Mouse (Mus musculus) kidney, postnatal 36 days (tissue): ENCODE data around the gene Gm13277.
"Not testable (repeated sequence)": the region's sequence is repeated elsewhere in the genome, so short reads cannot be mapped to it uniquely, and the experiment has no call there.

ENCODE experiments used
- DNase-seq, 2 experiments: peaks; one replicate each; pipeline ENCODE4 v3.0.0; 2021 to 2022; ENCODE audit warnings: mixed read lengths in 2 of 2

Gene Gm13277

DNA sequence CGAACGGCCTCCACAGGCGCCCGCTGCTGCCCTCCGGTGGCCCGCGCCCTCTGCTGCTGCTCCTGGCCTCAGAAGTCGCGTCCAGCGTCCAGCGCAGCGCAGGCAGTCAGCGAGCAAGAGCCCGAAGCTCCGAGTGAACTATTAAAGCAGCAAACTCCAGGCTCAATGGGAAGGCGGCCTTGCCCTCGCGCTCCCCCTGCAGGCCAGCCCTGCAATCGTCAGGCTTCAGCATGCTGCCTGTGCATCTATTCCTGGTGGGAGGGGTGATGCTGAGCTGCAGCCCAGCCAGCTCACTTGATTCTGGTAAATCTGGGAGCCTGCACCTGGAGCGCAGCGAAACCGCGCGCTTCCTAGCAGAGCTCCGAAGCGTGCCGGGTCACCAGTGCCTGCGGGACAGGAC is at the start of gene Gm13277:
Gm13277 (plus strand) TSS at position 231 of the 400 bp plus-strand sequence.
- DNase-seq: peak; percentile 77

DNA sequence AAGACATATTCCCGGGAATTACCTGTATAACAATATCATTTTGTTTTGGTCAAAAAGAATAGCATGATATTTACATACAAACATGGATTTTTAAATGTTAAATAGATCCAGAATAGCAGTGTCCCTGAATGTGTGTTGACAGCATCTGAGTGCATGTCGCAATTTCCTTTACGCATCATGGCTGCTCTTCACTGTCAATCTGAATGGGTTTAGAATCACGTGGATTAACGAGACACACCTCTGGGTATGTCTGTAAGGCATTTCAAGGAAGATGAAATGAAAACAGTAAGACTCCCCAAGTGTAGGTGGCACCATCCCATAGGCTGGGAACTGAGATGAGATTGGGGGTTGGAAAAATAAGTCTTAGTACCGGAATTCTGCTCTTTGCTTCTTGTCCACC is 49.4 kb upstream of the Gm13277 start:
- DNase-seq: no peak

GRCm38 (mm10) chr4:88741426-88741825 is 47.0 kb upstream of the Gm13277 start:
- no peak for DNase-seq

DNA sequence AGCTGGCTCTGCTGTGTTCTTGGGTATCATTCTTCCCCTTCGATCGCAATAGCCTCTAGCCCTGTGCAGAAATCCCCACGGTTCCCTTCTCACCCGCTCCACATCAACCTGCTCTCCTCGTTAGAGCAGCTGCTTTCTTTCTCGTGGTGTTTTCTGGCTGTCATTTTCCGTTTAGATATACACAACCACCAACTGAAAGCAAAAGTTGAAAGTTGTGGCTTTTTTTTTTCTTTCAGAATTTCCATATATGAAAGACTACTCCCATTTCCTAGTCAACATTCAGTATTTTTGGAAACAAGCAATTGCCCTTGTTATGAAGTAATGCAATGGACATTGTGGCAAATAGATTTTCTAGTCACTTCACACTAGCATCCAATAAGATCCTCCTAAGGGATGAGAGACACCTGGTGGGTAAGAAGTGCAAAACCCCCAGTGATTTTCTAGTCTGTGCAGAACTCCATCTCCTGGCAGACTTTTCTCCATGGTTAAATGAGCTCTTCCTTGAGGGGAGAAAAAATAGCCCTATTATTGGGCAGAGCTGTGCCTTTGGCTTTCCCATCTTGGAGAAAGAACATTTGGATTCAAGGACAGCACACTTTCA is 45.6 kb upstream of the Gm13277 start:
- DNase-seq: no peak

DNA sequence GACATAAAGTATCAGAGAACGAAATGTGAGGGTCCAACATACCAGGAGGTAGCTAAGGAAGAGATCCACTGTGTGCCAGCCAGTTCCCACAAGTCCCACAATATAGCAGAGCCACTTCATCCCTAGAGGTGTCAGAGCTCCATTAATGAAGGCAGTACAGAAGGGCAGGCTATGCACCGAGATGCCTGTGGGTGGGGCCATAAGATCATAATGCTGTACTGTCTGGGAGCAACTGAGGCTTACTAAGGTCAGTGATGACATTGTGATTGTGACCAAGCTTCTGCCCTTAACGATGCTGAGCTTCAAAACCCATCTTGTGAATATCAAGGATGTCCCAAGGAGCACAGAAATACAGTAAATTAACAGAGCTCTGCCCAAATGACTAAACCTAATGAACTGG is 44.2 kb upstream of the Gm13277 start:
- DNase-seq: no peak

DNA sequence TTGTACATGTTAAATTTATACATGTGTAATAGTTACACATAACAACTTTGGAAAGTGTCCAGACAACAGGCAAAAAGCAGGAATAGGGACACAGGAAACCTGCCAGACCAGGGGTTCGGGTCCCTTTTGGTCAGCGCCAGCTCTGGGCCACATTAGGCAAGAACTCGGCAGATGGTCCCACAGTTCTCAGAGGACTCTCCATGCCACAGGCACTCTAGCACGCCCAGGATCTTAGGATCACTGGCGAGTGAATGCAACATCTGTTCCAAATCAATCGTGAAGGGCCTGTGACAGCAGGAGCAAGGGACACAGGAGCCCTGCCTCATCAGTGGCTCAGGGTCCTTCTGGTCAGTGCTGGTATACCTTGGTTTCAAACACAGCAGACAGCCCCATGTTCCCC is 38.5 kb upstream of the Gm13277 start:
- DNase-seq: no peak

DNA sequence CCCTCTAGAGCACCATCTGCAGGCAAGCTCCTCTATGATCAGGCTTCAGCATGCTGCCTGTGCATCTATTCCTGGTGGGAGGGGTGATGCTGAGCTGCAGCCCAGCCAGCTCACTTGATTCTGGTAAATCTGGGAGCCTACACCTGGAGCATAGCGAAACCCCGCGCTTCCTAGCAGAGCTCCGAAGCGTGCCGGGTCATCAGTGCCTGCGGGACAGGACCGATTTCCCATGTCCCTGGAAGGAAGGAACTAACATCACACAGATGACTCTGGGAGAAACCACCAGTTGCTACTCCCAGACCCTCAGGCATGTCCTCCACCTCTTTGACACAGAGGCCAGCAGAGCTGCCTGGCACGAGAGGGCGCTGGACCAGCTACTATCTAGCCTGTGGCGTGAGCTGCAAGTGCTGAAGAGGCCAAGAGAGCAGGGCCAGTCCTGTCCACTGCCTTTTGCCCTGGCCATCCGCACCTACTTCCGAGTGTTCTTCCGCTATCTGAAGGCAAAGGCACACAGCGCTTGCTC is 33.6 kb upstream of the Gm13277 start, which contains the start of gene Gm13271:
Gm13271 (plus strand) TSS at position 51 of the 523 bp plus-strand sequence.
- DNase-seq: peak; percentile 23 to 34

GRCm38 (mm10) chr4:88756581-88757513 is 31.6 kb upstream of the Gm13277 start:
- DNase-seq: peak in 1 of 2 experiments; percentile 24

- peak; percentile 87 to 89 for DNase-seq
Measured at GRCm38 (mm10) chr4:88757628-88758031, 30.8 kb upstream of the Gm13277 start.

GRCm38 (mm10) chr4:88758751-88759150 is 29.7 kb upstream of the Gm13277 start:
- DNase-seq: not testable (repeated sequence)

GRCm38 (mm10) chr4:88759610-88760268 is 28.7 kb upstream of the Gm13277 start, which contains the start of gene Gm13283:
TSS of gene Gm13283 (plus strand) at chr4:88760119.
- DNase-seq: peak in 1 of 2 experiments; percentile 69

DNA sequence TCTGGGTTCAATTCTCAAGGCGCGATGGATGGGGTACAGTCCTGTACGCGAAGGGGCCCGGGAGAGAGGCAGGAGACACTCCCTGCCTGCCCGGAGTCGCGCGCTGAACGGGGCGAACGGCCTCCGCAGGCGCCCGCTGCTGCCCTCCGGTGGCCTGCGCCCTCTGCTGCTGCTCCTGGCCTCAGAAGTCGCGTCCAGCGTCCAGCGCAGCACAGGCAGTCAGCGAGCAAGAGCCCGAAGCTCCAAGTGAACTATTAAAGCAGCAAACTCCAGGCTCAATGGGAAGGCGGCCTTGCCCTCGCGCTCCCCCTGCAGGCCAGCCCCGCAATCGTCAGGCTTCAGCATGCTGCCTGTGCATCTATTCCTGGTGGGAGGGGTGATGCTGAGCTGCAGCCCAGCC is 28.0 kb upstream of the Gm13277 start:
- DNase-seq: peak; percentile 86 to 87

DNA sequence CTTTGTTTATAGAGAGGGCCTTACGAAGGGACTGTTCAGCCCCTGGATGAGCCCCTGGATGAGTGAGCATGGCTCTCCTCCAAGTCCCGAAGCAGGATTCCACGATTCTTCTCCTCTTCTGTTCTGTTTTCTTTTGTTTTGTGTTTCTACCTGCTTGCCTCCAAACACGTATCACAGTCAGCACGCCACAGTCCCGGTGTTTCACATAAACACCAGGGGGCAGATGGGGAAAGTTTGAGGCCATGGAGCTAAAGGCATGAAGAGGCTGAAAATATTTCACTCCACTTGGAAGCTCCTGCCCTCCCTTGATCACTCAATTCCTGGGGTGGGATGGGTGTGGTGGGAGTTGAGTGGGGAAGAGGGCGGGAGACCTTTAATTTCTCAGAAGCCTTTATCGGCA is 26.7 kb upstream of the Gm13277 start:
- DNase-seq: peak; percentile 25 to 46

DNA sequence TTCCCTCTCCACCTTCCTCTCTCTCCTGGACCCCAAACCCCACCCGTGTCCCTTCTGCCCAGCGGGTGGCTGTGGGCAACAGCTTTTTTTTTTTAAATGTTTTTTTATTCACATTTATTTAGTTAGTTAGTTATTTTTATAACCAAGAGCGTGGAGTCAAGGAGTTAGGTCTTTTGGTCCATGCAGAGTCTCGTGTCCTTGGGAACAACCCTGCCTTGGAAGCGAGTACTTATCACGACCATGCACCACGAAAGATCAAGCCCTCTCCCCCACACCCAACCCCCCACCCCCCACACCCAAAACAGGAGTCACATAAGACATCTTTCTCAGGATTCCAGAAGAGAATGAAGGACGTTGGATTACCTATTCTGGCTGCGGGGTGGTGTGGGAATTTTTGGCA is 26.1 kb upstream of the Gm13277 start:
- not testable (repeated sequence) for DNase-seq

- DNase-seq: peak; percentile 66 to 78
Measured at GRCm38 (mm10) chr4:88763384-88764018, 24.9 kb upstream of the Gm13277 start.

DNA sequence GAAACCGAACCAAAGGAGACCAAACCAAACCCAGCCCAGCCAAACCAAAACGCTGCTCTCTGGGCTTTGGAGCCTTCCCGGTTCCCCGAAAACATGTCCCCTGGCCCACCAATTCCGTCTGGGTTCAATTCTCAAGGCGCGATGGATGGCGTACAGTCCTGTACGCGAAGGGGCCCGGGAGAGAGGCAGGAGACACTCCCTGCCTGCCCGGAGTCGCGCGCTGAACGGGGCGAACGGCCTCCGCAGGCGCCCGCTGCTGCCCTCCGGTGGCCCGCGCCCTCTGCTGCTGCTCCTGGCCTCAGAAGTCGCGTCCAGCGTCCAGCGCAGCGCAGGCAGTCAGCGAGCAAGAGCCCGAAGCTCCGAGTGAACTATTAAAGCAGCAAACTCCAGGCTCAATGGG is 14.9 kb upstream of the Gm13277 start, which contains the start of gene Gm13290:
Gm13290 (plus strand) TSS at position 301 of the 400 bp plus-strand sequence.
- not testable (repeated sequence) for DNase-seq

DNA sequence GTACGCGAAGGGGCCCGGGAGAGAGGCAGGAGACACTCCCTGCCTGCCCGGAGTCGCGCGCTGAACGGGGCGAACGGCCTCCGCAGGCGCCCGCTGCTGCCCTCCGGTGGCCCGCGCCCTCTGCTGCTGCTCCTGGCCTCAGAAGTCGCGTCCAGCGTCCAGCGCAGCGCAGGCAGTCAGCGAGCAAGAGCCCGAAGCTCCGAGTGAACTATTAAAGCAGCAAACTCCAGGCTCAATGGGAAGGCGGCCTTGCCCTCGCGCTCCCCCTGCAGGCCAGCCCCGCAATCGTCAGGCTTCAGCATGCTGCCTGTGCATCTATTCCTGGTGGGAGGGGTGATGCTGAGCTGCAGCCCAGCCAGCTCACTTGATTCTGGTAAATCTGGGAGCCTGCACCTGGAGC is 11.8 kb upstream of the Gm13277 start, which contains the start of gene Gm13289:
Gm13289 (plus strand) TSS at position 301 of the 400 bp plus-strand sequence.
- DNase-seq: not testable (repeated sequence)

DNA sequence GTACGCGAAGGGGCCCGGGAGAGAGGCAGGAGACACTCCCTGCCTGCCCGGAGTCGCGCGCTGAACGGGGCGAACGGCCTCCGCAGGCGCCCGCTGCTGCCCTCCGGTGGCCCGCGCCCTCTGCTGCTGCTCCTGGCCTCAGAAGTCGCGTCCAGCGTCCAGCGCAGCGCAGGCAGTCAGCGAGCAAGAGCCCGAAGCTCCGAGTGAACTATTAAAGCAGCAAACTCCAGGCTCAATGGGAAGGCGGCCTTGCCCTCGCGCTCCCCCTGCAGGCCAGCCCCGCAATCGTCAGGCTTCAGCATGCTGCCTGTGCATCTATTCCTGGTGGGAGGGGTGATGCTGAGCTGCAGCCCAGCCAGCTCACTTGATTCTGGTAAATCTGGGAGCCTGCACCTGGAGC is 8.9 kb upstream of the Gm13277 start, which contains the start of gene Gm13272:
Gm13272 (plus strand) TSS at position 301 of the 400 bp plus-strand sequence.
- not testable (repeated sequence) for DNase-seq

DNA sequence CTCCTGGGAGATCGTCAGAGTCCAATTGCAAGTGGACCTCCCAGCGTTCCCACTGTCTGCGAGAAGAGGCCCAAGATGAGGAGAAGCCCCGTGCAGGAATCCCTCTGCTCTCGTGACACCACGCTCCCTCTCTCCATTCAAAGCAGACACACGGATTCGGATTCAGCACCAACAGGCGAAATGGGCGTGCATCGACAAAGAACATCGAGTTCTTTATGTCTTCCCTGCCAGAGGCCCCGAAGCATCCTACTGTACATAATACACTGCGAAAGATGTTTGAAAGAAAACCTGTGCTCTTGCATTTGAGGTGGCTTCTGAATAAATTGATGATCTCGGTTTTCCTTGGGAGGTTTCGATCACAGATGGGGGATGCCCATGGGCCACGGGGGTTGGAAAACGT is 8.1 kb upstream of the Gm13277 start:
- DNase-seq: not testable (repeated sequence)

GRCm38 (mm10) chr4:88781831-88782230 is 6.6 kb upstream of the Gm13277 start, which contains the start of gene Ifnz:
TSS of gene Ifnz (plus strand) at chr4:88782131.
- not testable (repeated sequence) for DNase-seq

DNA sequence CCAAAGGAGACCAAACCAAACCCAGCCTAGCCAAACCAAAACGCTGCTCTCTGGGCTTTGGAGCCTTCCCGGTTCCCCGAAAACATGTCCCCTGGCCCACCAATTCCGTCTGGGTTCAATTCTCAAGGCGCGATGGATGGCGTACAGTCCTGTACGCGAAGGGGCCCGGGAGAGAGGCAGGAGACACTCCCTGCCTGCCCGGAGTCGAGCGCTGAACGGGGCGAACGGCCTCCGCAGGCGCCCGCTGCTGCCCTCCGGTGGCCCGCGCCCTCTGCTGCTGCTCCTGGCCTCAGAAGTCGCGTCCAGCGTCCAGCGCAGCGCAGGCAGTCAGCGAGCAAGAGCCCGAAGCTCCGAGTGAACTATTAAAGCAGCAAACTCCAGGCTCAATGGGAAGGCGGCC is 6.1 kb upstream of the Gm13277 start:
- peak; percentile 19 to 28 for DNase-seq

GRCm38 (mm10) chr4:88785409-88785808 is 3.0 kb upstream of the Gm13277 start, which contains the start of gene Gm13276:
TSS of gene Gm13276 (plus strand) at chr4:88785709.
- not testable (repeated sequence) for DNase-seq
